Mouse (Mus musculus) cortical plate, adult 2 months (tissue): ENCODE results near the gene Fosl1.
A peak's percentile ranks its signal among the peaks of the same experiment; 100 is the strongest.

Experiments
- CTCF ChIP-seq: fragments of 200-500 bp; IDR thresholded peaks from 2 replicates; pipeline ENCODE4 v1.5.1; 2011; ENCODE audit warnings: mild to moderate bottlenecking, control low read depth, low read length; ENCODE audit not compliant: insufficient read depth; ENCODE audit errors: extremely low read depth
- POLR2A ChIP-seq: fragments of 200-500 bp; IDR thresholded peaks from 2 replicates; pipeline ENCODE4 v1.6.1; 2011; ENCODE audit warnings: mild to moderate bottlenecking, low read length, control low read depth; ENCODE audit not compliant: insufficient read depth; ENCODE audit errors: extremely low read depth

- TF ChIP-seq CTCF, result no peak
- TF ChIP-seq POLR2A, result peak; percentile 90
These were observed 41.7 kb downstream of the Fosl1 start for GRCm38 (mm10) chr19:5488878-5489571.
